Mouse (Mus musculus) heart, postnatal 14 days (tissue): ENCODE data around the gene Mars. TPM values are rescaled to one million over a fixed set of nuclear protein-coding genes. Genes with fewer than 3 reads are reported as not detected.

Source experiments
- DNase-seq, 2 experiments: peaks; one replicate each; pipeline ENCODE4 v3.0.0; 2021 to 2022
- intact Hi-C: fragments of 180-260 bp; cut with DNase I; formaldehyde crosslinking; loops from one replicate; pipeline ENCODE4 v1.15.1; 2025
- total RNA-seq, 2 experiments: library from RNA; stranded (reverse); gene quantifications; 2 replicates each; pipeline ENCODE4 v1.2.3; 2021

Gene Mars
- total RNA-seq, 2 experiments from 2014 or later: 39.2 to 45.9 TPM

GRCm38 (mm10) chr10:127266112-127267091 is 45.2 kb downstream of the Mars start, which contains the start of gene Dctn2:
TSS of gene Dctn2 (plus strand) at chr10:127266368.
- intact Hi-C loops: loop anchor here (2.0 kb wide), 1 partner anchor 44 kb away; the partner anchor contains the start of gene Mars

GRCm38 (mm10) chr10:127265727-127266111 is 45.9 kb downstream of the Mars start:
- intact Hi-C loops: loop anchor here (2.0 kb wide), 1 partner anchor 45 kb away; the partner anchor contains the start of gene Mars

More at GRCm38 (mm10) chr10:127266112-127267091, 45.2 kb downstream of the Mars start, which contains the start of gene Dctn2:
- DNase-seq: peak; percentile 93 to 94

GRCm38 (mm10) chr10:127264971-127265370 is 46.6 kb downstream of the Mars start:
- intact Hi-C loops: no loop called here
- no peak for DNase-seq

More at GRCm38 (mm10) chr10:127265727-127266111, 45.9 kb downstream of the Mars start:
- no peak for DNase-seq

GRCm38 (mm10) chr10:127264336-127264735 is 47.2 kb downstream of the Mars start:
- intact Hi-C loops: no loop called here
- no peak for DNase-seq

GRCm38 (mm10) chr10:127263631-127264030 is 48.0 kb downstream of the Mars start:
- intact Hi-C loops: no loop called here
- no peak for DNase-seq

- peak in 1 of 2 experiments; percentile 35 for DNase-seq
- intact Hi-C loops: no loop called here
Observed at GRCm38 (mm10) chr10:127262548-127263398, 48.8 kb downstream of the Mars start, which contains the start of gene Kif5a. TSS of gene Kif5a (minus strand) at chr10:127263348.

GRCm38 (mm10) chr10:127261706-127262547 is 49.7 kb downstream of the Mars start:
- intact Hi-C loops: no loop called here
- no peak for DNase-seq

GRCm38 (mm10) chr10:127258489-127258888 is 53.1 kb downstream of the Mars start:
- no peak for DNase-seq
- intact Hi-C loops: no loop called here

GRCm38 (mm10) chr10:127257790-127258189 is 53.8 kb downstream of the Mars start:
- no peak for DNase-seq
- intact Hi-C loops: no loop called here

GRCm38 (mm10) chr10:127255625-127256345 is 55.8 kb downstream of the Mars start:
- peak; percentile 68 to 82 for DNase-seq
- intact Hi-C loops: no loop called here

GRCm38 (mm10) chr10:127250810-127251209 is 60.8 kb downstream of the Mars start:
- DNase-seq: no peak
- intact Hi-C loops: no loop called here

Other genes starting within 250 kb of the Mars start
- 100 to 1,000 TPM in 1 of 2 experiments, 10 to 100 TPM in 1; 92.4 to 113 TPM for gene Cdk4, start 248.3 kb downstream of the Mars start, total RNA-seq
- 10 to 100 TPM; 47.3 to 50.0 TPM for gene Tspan31, start 241.5 kb downstream of the Mars start, total RNA-seq
- gene Agap2, start 236.5 kb downstream of the Mars start, total RNA-seq: 10 to 100 TPM; 12.2 to 12.3 TPM
- 10 to 100 TPM; 29.3 to 34.8 TPM for gene Os9, start 190.7 kb downstream of the Mars start, total RNA-seq
- 1 to 10 TPM; 2.9 to 3.8 TPM for gene B4galnt1, start 146.6 kb downstream of the Mars start, total RNA-seq
- gene Slc26a10, start 131.1 kb downstream of the Mars start, total RNA-seq: 10 to 100 TPM; 45.5 to 66.9 TPM
- gene Arhgef25, start 121.7 kb downstream of the Mars start, total RNA-seq: 10 to 100 TPM; 17.0 to 17.9 TPM
- 10 to 100 TPM; 36.1 to 43.4 TPM for gene Dtx3, start 116.1 kb downstream of the Mars start, total RNA-seq
- gene Pip4k2c, start 100.2 kb downstream of the Mars start, total RNA-seq: 10 to 100 TPM; 22.8 to 23.1 TPM
- under 1 TPM; 0.49 to 0.72 TPM for gene Kif5a, start 48.4 kb downstream of the Mars start, total RNA-seq
- 100 to 1,000 TPM; 146 to 151 TPM for gene Dctn2, start 45.4 kb downstream of the Mars start, total RNA-seq
- gene Mbd6, start 22.8 kb downstream of the Mars start, total RNA-seq: 10 to 100 TPM; 29.9 to 32.0 TPM
- 1 to 10 TPM; 3.1 to 4.5 TPM for gene Arhgap9, start 10.2 kb upstream of the Mars start, total RNA-seq
- gene Gli1, start 30.2 kb upstream of the Mars start, total RNA-seq: 1 to 10 TPM; 1.4 to 2.4 TPM
- not detected for gene Inhbe, start 42.6 kb upstream of the Mars start, total RNA-seq
- not detected for gene Inhbc, start 58.6 kb upstream of the Mars start, total RNA-seq
- gene R3hdm2, start 68.5 kb upstream of the Mars start, total RNA-seq: 100 to 1,000 TPM; 115 to 120 TPM
- 1 to 10 TPM in 1 of 2 experiments, under 1 TPM in 1; 0.88 to 2.1 TPM for gene Stac3, start 189.9 kb upstream of the Mars start, total RNA-seq
- gene Ndufa4l2, start 203.2 kb upstream of the Mars start, total RNA-seq: 10 to 100 TPM; 38.3 TPM
- gene Shmt2, start 210.7 kb upstream of the Mars start, total RNA-seq: 10 to 100 TPM; 38.3 to 39.2 TPM
- 1 to 10 TPM; 1.1 TPM for gene Nxph4, start 222.8 kb upstream of the Mars start, total RNA-seq